Mouse (Mus musculus): ENCODE results near the gene Fat3.

DNA sequence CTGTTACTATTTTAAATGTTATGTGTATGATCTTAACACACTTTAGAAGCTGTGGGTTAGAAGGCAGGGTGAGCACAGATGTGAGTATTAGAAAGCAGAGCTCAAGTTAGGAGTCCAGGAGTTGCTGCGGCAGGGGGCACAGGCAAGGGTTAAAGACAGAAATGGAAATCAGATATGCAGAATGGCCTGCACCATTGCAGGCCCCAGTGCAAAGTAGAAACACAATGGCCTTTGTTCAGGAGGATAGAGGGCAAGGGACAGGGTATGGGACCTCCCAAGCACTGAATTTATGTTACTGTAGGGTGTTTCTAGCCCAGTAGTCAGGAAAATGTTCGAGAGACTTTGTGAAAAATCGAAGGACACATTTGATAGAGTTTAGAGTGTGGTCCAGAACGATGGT, 269.5 kb downstream of the Fat3 start:
- no peak for TF ChIP-seq POLR2A (IDR thresholded peaks at IDR 0.05; ENCODE audit: borderline replicate concordance, insufficient read depth, low read length)
- no peak for TF ChIP-seq CTCF (IDR thresholded peaks at IDR 0.05; ENCODE audit: borderline replicate concordance, insufficient read depth, low read depth, low read length)

Measured in cerebellum, adult 2 months (tissue).